Mouse (Mus musculus) forebrain, embryonic 12.5 days (tissue): ENCODE measurements around the gene Scd3. TPM values are rescaled to one million over a fixed set of nuclear protein-coding genes. Genes with fewer than 3 reads are reported as not detected.
A peak's percentile ranks its signal among the peaks of the same experiment; 100 is the strongest.
"Not testable (repeated sequence)": the region's sequence is repeated elsewhere in the genome, so short reads cannot be mapped to it uniquely, and the experiment has no call there.

Source experiments
- ATAC-seq: fragments of 200-750 bp; cut with Nextera tagmentation; 2 replicates; pipeline ENCODE4 v1.8.0; 2017; ENCODE audit warnings: moderate TSS enrichment; ENCODE audit not compliant: low FRiP score
- H3K27ac ChIP-seq: fragments of 300-500 bp; sonication (generic); 2 replicates; pipeline ENCODE4 v1.5.1; 2016; ENCODE audit warnings: mild to moderate bottlenecking
- H3K27me3 ChIP-seq: fragments of 300-500 bp; sonication (generic); 2 replicates; pipeline ENCODE4 v1.6.1; 2016; ENCODE audit warnings: mild to moderate bottlenecking
- H3K36me3 ChIP-seq: fragments of 300-500 bp; sonication (generic); replicated peaks from 2 replicates; pipeline ENCODE4 v1.6.1; 2016; ENCODE audit warnings: mild to moderate bottlenecking
- H3K4me1 ChIP-seq: fragments of 300-500 bp; sonication (generic); 2 replicates; pipeline ENCODE4 v1.6.1; 2016
- H3K4me2 ChIP-seq: fragments of 300-500 bp; sonication (generic); 2 replicates; pipeline ENCODE4 v1.6.1; 2016; ENCODE audit warnings: mild to moderate bottlenecking, moderate library complexity
- H3K4me3 ChIP-seq: fragments of 300-500 bp; sonication (generic); replicated peaks from 2 replicates; pipeline ENCODE4 v1.5.1; 2016; ENCODE audit warnings: mild to moderate bottlenecking
- H3K9ac ChIP-seq: fragments of 300-500 bp; sonication (generic); 2 replicates; pipeline ENCODE4 v1.6.1; 2016; ENCODE audit warnings: mild to moderate bottlenecking
- H3K9me3 ChIP-seq: fragments of 300-500 bp; sonication (generic); 2 replicates; pipeline ENCODE4 v1.6.1; 2016
- WGBS: fragments of 180-500 bp; shearing (Covaris S2); methylation state at CpG from one replicate; pipeline ENCODE4 v1.1.7; 2016; 5-methylcytosine and 5-hydroxymethylcytosine counted together
- polyA plus RNA-seq: library from polyadenylated mRNA; unstranded; fragments of >200 nt; fragmentation: Nextera tagmentation; extraction: Ambion mirVana; gene quantifications from 2 replicates; pipeline ENCODE4 v1.2.1, GENCODE M21; 2016

The Scd3 gene
- polyA plus RNA-seq, 1 experiment from 2014 or later = 0.77 TPM

DNA sequence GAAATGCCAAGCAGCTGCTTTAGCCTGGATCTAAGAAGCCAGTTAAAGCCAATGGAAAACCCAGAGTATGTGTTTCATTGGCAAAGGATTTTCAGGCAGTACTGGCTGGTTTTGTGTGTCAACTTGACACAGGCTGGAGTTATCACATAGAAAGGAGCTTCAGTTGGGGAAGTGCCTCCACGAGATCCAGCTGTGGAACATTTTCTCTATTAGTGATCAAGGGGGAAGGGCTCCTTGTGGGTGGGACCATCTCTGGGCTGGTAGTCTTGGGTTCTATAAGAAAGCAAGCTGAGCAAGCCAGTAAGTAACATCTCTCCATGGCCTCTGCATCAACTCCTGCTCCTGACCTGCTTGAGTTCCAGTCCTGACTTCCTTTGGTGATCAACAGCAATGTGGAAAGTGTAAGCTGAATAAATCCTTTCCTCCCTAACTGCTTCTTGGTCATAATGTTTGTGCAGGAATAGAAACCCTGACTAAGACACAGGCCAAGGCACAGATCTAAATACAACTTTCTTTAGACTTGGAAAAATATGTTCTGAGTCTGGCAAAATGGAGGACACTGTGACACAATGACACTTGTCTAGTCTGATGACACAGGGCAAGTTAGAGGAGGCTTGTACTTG is 78.9 kb downstream of the Scd3 start:
- 71% methylated on average over 1 of the region's 1 CpGs for WGBS
- H3K4me1 ChIP-seq = peaks cover 51% of the 10 kb centered on the region
- H3K4me3 ChIP-seq, H3K9me3 ChIP-seq, H3K9ac ChIP-seq, H3K27me3 ChIP-seq, H3K4me2 ChIP-seq, H3K36me3 ChIP-seq, ATAC-seq: not testable (repeated sequence)
- H3K27ac ChIP-seq = peak overlapping the region; percentile 98; the same call in 1 of the 2 replicates

GRCm38 (mm10) chr19:44282534-44283156 is 79.6 kb downstream of the Scd3 start:
- peak overlapping the region; percentile 78 for H3K4me2 ChIP-seq
- H3K27ac ChIP-seq = peak overlapping the region; percentile 98
- H3K9me3 ChIP-seq = no peaks in the 10 kb centered on the region
- H3K27me3 ChIP-seq = no peaks in the 10 kb centered on the region
- H3K36me3 ChIP-seq = no peaks in the 10 kb centered on the region
- no peak overlapping the region for H3K4me3 ChIP-seq
- no peak overlapping the region for H3K9ac ChIP-seq
- 25% methylated on average over 9 of the region's 9 CpGs for WGBS
- H3K4me1 ChIP-seq = peaks cover 51% of the 10 kb centered on the region
- ATAC-seq = no peak

DNA sequence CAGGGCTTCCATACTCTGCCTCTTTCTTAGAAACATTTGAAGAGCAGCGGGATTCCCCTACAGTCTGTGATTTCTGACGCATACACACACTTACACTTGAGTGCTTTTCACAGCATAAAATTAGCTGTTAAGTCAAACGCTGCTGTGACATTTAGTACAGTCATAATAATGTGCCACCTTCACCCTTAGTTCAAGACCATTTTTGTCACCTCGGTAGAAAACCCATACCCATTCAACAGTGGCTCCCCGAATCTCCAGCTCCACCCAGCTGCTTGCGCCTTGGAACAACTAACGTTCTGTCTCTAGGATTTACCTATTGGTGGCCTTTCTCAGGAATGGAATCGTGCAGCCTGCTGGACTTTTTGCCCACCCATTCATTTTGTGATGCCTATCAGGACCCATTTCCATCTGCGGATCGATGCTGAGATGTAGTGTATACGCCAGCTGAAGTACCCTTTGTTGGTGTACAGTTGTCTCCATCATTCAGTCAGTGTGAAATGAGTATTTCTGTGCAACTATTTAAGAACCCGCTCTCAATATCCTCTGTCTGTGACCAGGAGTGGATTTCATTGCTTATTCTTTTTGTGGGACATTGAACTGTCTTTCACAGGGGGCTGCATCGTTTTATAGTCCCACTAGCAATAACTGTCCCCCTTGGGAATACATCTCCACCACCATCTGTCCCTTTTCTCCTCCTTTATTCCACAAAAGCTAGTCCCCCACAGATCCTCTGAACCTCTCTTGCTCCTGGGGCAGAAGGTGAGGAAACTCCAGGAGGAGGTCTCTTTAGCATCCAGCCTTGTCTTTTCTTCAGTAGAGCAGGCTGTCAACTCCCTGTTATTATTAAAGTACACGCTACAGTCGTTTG is 80.3 kb downstream of the Scd3 start:
- Histone ChIP-seq H3K4me2 (peak overlapping the region; percentile 78), H3K36me3 (no peaks in the 10 kb centered on the region), H3K27ac (peak overlapping the region; percentile 98), H3K9ac (peak overlapping the region; percentile 59), H3K4me3 (peak overlapping the region; percentile 41), H3K9me3 (no peaks in the 10 kb centered on the region), H3K4me1 (peaks cover 51% of the 10 kb centered on the region), H3K27me3 (no peaks in the 10 kb centered on the region)
- no peak; the same call in none of the 2 replicates for ATAC-seq
- WGBS = 24% methylated on average over 15 of the region's 15 CpGs

- Histone ChIP-seq H3K27me3 (no peaks in the 10 kb centered on the region), H3K36me3 (no peaks in the 10 kb centered on the region), H3K4me2 (peak overlapping the region; percentile 78), H3K9me3 (no peaks in the 10 kb centered on the region), H3K9ac (peak overlapping the region; percentile 59), H3K4me3 (peak overlapping the region; percentile 41), H3K27ac (peak overlapping the region; percentile 98), H3K4me1 (peaks cover 49% of the 10 kb centered on the region)
- 0% methylated on average over 38 of the region's 38 CpGs for WGBS
- ATAC-seq = peak; percentile 99
These were observed 81.1 kb downstream of the Scd3 start for GRCm38 (mm10) chr19:44284025-44284695.

DNA sequence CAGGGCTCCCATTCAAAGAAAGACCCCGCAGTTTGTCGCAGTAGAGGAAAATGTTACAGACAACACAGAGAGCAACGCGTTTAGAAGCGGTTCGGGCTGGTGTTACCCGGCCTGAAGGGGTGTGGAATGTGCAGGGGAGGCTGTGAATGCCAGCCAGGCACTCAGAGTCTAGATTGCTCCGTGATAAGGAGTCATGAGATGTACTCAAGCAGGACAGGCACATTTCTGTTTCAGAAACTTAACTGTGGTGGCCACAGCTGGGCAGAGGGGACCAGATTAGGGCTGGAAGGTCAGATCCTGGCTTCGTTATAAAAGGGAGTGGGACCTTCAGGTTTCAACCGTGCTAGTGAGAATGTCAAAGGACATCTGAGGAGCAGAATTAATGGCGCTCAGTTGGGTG is 81.7 kb downstream of the Scd3 start:
- Histone ChIP-seq H3K9me3 (no peaks in the 10 kb centered on the region), H3K4me2 (peak overlapping the region; percentile 78), H3K36me3 (no peaks in the 10 kb centered on the region), H3K9ac (peak overlapping the region; percentile 59), H3K4me3 (peak overlapping the region; percentile 41), H3K27me3 (no peaks in the 10 kb centered on the region), H3K4me1 (peaks cover 47% of the 10 kb centered on the region), H3K27ac (peak overlapping the region; percentile 98)
- 3% methylated on average over 11 of the region's 11 CpGs for WGBS
- ATAC-seq = peak; percentile 25

GRCm38 (mm10) chr19:44285554-44285953 is 82.5 kb downstream of the Scd3 start:
- ATAC-seq = no peak
- Histone ChIP-seq H3K9me3 (no peaks in the 10 kb centered on the region), H3K4me1 (peaks cover 46% of the 10 kb centered on the region), H3K27ac (no peak overlapping the region), H3K9ac (no peak overlapping the region), H3K4me2 (no peak overlapping the region), H3K27me3 (no peaks in the 10 kb centered on the region), H3K36me3 (no peaks in the 10 kb centered on the region), H3K4me3 (no peak overlapping the region)
- WGBS = 91% methylated on average over 8 of the region's 8 CpGs

- no peaks in the 10 kb centered on the region for H3K36me3 ChIP-seq
- H3K4me3 ChIP-seq = no peak overlapping the region
- peaks cover 41% of the 10 kb centered on the region for H3K4me1 ChIP-seq
- H3K4me2 ChIP-seq = no peak overlapping the region
- no peaks in the 10 kb centered on the region for H3K9me3 ChIP-seq
- no peak overlapping the region for H3K27ac ChIP-seq
- no peak for ATAC-seq
- no peak overlapping the region for H3K9ac ChIP-seq
- WGBS = 47% methylated on average over 2 of the region's 2 CpGs
- H3K27me3 ChIP-seq = no peaks in the 10 kb centered on the region
These were observed 83.0 kb downstream of the Scd3 start for GRCm38 (mm10) chr19:44286109-44286508.

DNA sequence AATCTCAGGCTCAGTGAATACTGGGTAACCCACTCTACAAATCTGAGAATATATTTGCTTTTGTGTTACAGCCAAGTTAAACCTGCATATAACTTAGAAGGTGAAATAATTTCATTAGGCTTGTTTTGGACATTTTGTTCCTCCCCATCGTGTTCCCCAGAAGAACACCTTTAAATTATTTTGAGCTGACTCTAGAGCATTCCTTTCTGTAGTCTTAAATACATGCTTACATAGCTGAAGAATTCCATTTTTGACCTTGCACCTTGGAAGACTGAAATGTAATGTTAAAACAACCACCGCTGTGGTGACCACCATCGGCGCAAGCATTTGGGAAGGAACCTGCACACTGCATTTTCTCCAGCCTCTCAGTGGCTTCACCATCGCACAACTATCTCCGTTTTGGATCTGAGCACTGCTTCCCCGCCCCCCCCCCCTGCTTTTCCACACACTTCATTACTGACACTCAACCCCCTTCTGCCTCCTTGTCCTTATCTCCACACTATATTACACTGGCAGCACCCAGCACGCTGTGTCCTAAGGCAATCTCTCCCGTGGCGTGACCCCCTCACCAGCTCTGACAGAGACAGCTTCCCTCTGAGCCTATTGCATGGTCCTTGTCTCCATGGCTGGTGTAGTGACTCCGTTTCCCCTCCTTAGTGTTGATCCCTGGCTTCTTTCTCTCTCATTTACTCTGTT is 84.5 kb downstream of the Scd3 start:
- Histone ChIP-seq H3K27me3 (no peaks in the 10 kb centered on the region), H3K4me2 (no peak overlapping the region), H3K4me1 (peaks cover 44% of the 10 kb centered on the region), H3K36me3 (no peaks in the 10 kb centered on the region), H3K9me3 (no peaks in the 10 kb centered on the region), H3K9ac (no peak overlapping the region), H3K4me3 (no peak overlapping the region), H3K27ac (no peak overlapping the region)
- ATAC-seq = no peak
- WGBS = 81% methylated on average over 11 of the region's 11 CpGs

GRCm38 (mm10) chr19:44292083-44292482 is 89.0 kb downstream of the Scd3 start:
- Histone ChIP-seq H3K9me3 (no peaks in the 10 kb centered on the region), H3K36me3 (peaks cover 22% of the 10 kb centered on the region), H3K27me3 (no peaks in the 10 kb centered on the region), H3K4me3 (no peak overlapping the region), H3K9ac (no peak overlapping the region), H3K27ac (peak overlapping the region; percentile 99), H3K4me2 (peak overlapping the region; percentile 100), H3K4me1 (peaks cover 47% of the 10 kb centered on the region)
- 67% methylated on average over 2 of the region's 2 CpGs for WGBS
- ATAC-seq = no peak

- ATAC-seq = no peak
- peak overlapping the region; percentile 89 for H3K4me3 ChIP-seq
- peaks cover 26% of the 10 kb centered on the region for H3K36me3 ChIP-seq
- peaks cover 51% of the 10 kb centered on the region for H3K4me1 ChIP-seq
- no peaks in the 10 kb centered on the region for H3K27me3 ChIP-seq
- peak overlapping the region; percentile 99 for H3K27ac ChIP-seq
- 58% methylated on average over 3 of the region's 3 CpGs for WGBS
- H3K9me3 ChIP-seq = no peaks in the 10 kb centered on the region
- peak overlapping the region; percentile 60; the same call in 1 of the 2 replicates for H3K9ac ChIP-seq
- peak overlapping the region; percentile 100 for H3K4me2 ChIP-seq
These were observed 89.4 kb downstream of the Scd3 start for GRCm38 (mm10) chr19:44292483-44292882.

- H3K36me3 ChIP-seq = peaks cover 33% of the 10 kb centered on the region
- H3K4me3 ChIP-seq = peak within 1 kb of the TSS; percentile 89
- ATAC-seq = no peak; the same call in 1 of the 2 replicates
- peaks cover 57% of the 10 kb centered on the region for H3K4me1 ChIP-seq
- 2% methylated on average over 21 of the region's 21 CpGs for WGBS
- no peaks in the 10 kb centered on the region for H3K9me3 ChIP-seq
- H3K9ac ChIP-seq = peak within 1 kb of the TSS; percentile 99
- no peaks in the 10 kb centered on the region for H3K27me3 ChIP-seq
- H3K27ac ChIP-seq = peak within 1 kb of the TSS; percentile 99
- H3K4me2 ChIP-seq = peak within 1 kb of the TSS; percentile 100
These were observed 90.1 kb downstream of the Scd3 start, which contains the start of gene Scd2 for GRCm38 (mm10) chr19:44292941-44293768. Gene Scd2 (plus strand): TSS chr19:44293674.
